Mouse (Mus musculus): ENCODE data around the gene Map3k4.

GRCm38 (mm10) chr17:12250581-12250980 lies 68.0 kb downstream of the Map3k4 start:
- TF ChIP-seq MAZ (IDR thresholded peaks at IDR 0.05; ENCODE audit: low read depth, low read length) (no peak), CTCF (conservative IDR thresholded peaks at IDR 0.05 in 1 of 2, IDR thresholded peaks at IDR 0.05 in 1 of 2; ENCODE audit: low read depth in 2 of 2, low read length in 2 of 2) (no peak), POLR2A (IDR thresholded peaks at IDR 0.05; ENCODE audit: low read depth, low read length) (no peak), ELF1 (IDR thresholded peaks at IDR 0.05; ENCODE audit: low read depth, low read length) (no peak), MAFK (IDR thresholded peaks at IDR 0.05; ENCODE audit: insufficient replicate concordance, low read length) (no peak), USF1 (IDR thresholded peaks at IDR 0.05; ENCODE audit: low read depth, low read length) (no peak), EP300 (IDR thresholded peaks at IDR 0.05; ENCODE audit: low read length) (no peak)
